Mouse (Mus musculus) embryonic facial prominence, embryonic 13.5 days (tissue): ENCODE measurements at regions not wholly inside any gene's neighbourhood (a gene's known extent, or its start where the extent isn't known, plus 50 kb on each side); places are given as distances from the start of the nearest gene placed in this dataset.

Experiments used
- ATAC-seq: fragments of 200-750 bp; cut with Nextera tagmentation; 2 replicates; pipeline ENCODE4 v1.8.0; 2017; ENCODE audit warnings: low read depth; ENCODE audit not compliant: insufficient number of reproducible peaks, insufficient read depth, low FRiP score, low TSS enrichment
- H3K27ac ChIP-seq: fragments of 300-500 bp; sonication (generic); 2 replicates; pipeline ENCODE4 v1.5.1; 2015; ENCODE audit warnings: moderate library complexity, mild to moderate bottlenecking, inconsistent platforms
- H3K27me3 ChIP-seq: fragments of 300-500 bp; sonication (generic); 2 replicates; pipeline ENCODE4 v1.6.1; 2015; ENCODE audit warnings: mild to moderate bottlenecking, inconsistent platforms
- H3K36me3 ChIP-seq: fragments of 300-500 bp; sonication (generic); 2 replicates; pipeline ENCODE4 v1.6.1; 2015; ENCODE audit warnings: mild to moderate bottlenecking, inconsistent platforms
- H3K4me1 ChIP-seq: fragments of 300-500 bp; sonication (generic); 2 replicates; pipeline ENCODE4 v1.6.1; 2015; ENCODE audit warnings: inconsistent platforms
- H3K4me2 ChIP-seq: fragments of 300-500 bp; sonication (generic); 2 replicates; pipeline ENCODE4 v1.6.1; 2015; ENCODE audit warnings: moderate library complexity, mild to moderate bottlenecking, inconsistent platforms
- H3K4me3 ChIP-seq: fragments of 300-500 bp; sonication (generic); 2 replicates; pipeline ENCODE4 v1.5.1; 2015; ENCODE audit warnings: mild to moderate bottlenecking, inconsistent platforms
- H3K9ac ChIP-seq: fragments of 300-500 bp; sonication (generic); 2 replicates; pipeline ENCODE4 v1.6.1; 2015; ENCODE audit warnings: mild to moderate bottlenecking, inconsistent platforms
- H3K9me3 ChIP-seq: fragments of 300-500 bp; sonication (generic); 2 replicates; pipeline ENCODE4 v1.6.1; 2016; ENCODE audit warnings: inconsistent platforms
- WGBS: fragments of 180-500 bp; shearing (Covaris S2); methylation state at CpG from one replicate; pipeline ENCODE4 v1.1.7; 2015; ENCODE audit warnings: mixed read lengths; 5-methylcytosine and 5-hydroxymethylcytosine counted together

DNA sequence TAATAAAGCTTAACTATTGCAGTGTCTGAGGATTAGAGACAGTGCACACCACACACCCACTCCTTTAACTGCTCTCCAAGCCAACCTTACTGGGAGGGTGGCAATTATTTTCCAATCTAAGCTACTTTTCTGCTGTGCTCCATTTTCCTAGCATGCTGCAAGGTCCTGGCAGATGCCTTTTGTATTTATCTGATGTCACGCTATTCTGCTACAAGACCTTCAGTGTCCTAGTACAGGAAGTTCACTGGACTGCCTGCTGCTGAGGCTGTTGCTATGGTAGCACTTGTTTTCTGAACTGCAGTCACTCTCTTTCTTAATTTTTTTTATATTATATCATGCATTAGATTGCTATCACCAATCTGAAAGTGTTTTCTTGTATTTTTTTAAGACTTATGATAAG, 319.7 kb upstream of the Itga1 start:
- 41% methylated on average over 1 of the region's 1 CpGs for WGBS
- Histone ChIP-seq H3K9ac (no peak overlapping the region), H3K9me3 (no peaks in the 10 kb centered on the region), H3K4me1 (no peaks in the 10 kb centered on the region), H3K36me3 (no peaks in the 10 kb centered on the region), H3K4me2 (no peak overlapping the region), H3K27me3 (no peaks in the 10 kb centered on the region), H3K4me3 (no peak overlapping the region), H3K27ac (no peak overlapping the region)
- no peak for ATAC-seq

DNA sequence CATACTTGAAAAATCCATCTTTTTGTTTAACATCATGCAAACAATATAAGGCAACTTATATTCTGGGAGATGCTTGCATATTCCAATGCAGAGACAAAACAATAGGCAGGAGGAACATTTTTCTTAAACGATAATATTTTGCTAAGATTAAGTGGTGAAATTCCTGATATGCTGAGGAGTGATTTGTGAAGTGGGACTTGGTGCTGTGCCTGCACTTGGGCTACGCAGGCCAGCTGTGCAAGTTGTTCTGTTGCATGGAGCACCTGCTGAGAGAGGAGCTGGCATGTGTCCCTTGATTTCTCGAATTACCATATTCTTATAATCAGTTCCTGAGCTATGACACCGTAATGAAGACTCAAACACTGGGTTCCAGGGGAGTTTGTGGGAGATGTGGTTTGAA, 316.1 kb upstream of the Itga1 start:
- no peak for ATAC-seq
- no peak overlapping the region for H3K9ac ChIP-seq
- H3K36me3 ChIP-seq: no peaks in the 10 kb centered on the region
- no peaks in the 10 kb centered on the region for H3K9me3 ChIP-seq
- no peaks in the 10 kb centered on the region for H3K27me3 ChIP-seq
- H3K4me1 ChIP-seq: no peaks in the 10 kb centered on the region
- H3K4me2 ChIP-seq: no peak overlapping the region
- no peak overlapping the region for H3K4me3 ChIP-seq
- H3K27ac ChIP-seq: no peak overlapping the region
- 66% methylated on average over 4 of the region's 4 CpGs for WGBS

DNA sequence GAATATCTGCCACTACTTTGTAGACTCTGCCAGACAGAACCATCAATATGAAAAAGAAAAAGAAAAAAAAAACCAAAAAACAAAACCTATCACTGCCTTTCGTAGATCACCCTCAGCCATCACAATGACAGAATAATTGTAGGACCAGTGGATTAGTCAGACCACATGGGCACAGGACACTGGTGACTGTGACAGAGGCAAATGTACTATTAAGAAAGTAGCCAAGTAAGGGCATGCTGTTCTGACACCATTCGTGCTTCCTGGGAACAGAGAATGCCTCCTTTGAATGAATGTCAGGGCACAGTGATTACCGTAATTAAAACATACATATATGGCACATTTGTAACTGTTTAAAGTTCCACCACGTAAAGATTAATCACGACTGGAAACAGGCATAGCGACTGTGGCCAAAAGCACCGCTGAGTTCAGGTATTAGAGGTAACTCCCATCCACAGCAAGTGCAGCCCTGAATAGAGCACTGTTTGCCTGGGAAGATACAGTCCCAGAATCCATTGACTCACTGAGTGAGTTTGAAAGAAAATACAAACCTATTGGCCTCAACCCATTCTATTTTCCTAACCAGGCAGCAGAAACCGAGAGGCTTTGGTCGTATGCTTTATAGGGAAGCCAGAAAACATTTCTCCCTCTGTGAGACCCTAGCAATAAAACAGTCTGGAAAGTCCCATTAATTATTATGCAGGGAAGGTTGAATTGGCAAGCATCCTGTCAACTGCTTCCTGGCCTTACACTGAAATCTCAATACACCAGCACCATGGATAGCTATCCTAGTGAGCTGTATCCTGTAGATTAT, 312.2 kb upstream of the Itga1 start:
- H3K9ac ChIP-seq: no peak overlapping the region
- H3K4me2 ChIP-seq: no peak overlapping the region
- no peaks in the 10 kb centered on the region for H3K27me3 ChIP-seq
- no peak for ATAC-seq
- H3K9me3 ChIP-seq: no peaks in the 10 kb centered on the region
- no peak overlapping the region for H3K27ac ChIP-seq
- 74% methylated on average over 9 of the region's 9 CpGs for WGBS
- H3K4me3 ChIP-seq: no peak overlapping the region
- no peaks in the 10 kb centered on the region for H3K4me1 ChIP-seq
- H3K36me3 ChIP-seq: no peaks in the 10 kb centered on the region

DNA sequence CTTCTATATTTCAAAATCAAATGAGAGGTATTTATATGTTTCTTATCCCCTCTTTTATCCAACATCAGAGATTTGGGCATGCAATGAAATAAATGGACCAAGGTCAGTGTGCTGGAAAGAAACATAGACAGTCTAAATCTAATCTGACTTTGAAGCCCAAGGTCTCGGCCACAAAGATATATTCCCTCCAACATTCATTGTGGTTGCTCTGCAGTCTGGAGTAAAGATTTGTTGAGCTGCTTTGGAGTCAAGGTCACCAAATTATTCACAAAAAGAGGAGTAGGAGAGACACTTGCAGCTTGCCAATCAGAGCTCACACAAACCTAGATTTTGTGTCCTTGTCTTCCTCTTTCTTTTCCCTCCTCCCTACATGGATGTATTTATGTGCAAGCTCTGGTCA, 304.2 kb upstream of the Itga1 start:
- H3K27me3 ChIP-seq: no peaks in the 10 kb centered on the region
- no peaks in the 10 kb centered on the region for H3K4me1 ChIP-seq
- ATAC-seq: no peak
- H3K27ac ChIP-seq: no peak overlapping the region
- WGBS: 69% methylated on average over 1 of the region's 1 CpGs
- H3K4me2 ChIP-seq: no peak overlapping the region
- no peaks in the 10 kb centered on the region for H3K36me3 ChIP-seq
- no peaks in the 10 kb centered on the region for H3K9me3 ChIP-seq
- no peak overlapping the region for H3K9ac ChIP-seq
- H3K4me3 ChIP-seq: no peak overlapping the region

DNA sequence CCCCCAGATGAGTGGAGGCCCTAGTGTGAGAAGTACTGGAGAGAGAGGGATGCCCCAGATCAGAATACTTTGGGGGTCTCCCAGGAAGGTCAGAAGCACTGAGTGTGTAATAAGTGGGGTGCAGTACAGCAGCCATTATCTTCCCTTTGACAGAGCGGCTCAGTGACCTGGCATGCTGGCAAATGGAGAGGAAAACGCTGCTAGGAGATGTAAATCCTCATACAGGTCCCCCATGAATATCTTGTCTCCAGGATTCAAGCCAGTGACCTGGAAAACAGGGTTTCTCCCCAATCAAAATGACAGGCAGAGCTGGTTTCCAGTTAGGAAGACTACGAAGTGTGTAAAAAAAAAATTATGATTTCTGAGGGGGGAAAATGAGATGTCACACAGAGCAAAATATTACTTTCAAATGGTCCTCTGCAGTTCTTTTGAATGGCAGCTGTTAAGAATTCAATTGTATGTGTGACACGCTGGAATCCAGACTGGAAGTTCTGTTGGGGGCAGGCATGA, 299.0 kb upstream of the Itga1 start:
- no peaks in the 10 kb centered on the region for H3K9me3 ChIP-seq
- no peak for ATAC-seq

DNA sequence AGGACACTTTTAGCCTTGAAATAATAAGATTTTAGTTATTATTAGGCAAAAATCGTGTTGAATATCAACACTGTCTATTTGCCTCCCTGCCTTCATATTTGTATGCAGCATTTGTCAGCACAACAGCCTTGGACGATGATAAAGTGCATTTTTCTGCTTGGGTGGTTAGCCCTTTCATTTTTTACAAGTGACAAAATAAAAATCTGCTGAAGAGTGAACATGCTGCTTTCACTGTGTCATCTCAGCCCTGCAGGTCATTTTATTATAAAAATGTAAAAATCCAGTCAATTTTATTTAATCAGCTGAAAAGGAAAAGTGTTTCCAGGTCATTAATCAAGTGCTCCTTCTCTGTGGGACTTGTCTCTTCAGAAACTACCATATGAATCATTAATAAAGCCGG, 277.9 kb upstream of the Itga1 start:
- H3K9ac ChIP-seq: no peak overlapping the region
- H3K9me3 ChIP-seq: no peaks in the 10 kb centered on the region
- ATAC-seq: no peak
- no peaks in the 10 kb centered on the region for H3K36me3 ChIP-seq
- WGBS: 69% methylated on average over 3 of the region's 3 CpGs
- H3K4me1 ChIP-seq: no peaks in the 10 kb centered on the region
- no peak overlapping the region for H3K4me2 ChIP-seq
- H3K4me3 ChIP-seq: no peak overlapping the region
- no peak overlapping the region for H3K27ac ChIP-seq
- no peaks in the 10 kb centered on the region for H3K27me3 ChIP-seq

More for the DNA sequence above, 299.0 kb upstream of the Itga1 start:
- H3K27me3 ChIP-seq: no peaks in the 10 kb centered on the region
- H3K4me1 ChIP-seq: no peaks in the 10 kb centered on the region
- H3K4me3 ChIP-seq: no peak overlapping the region
- H3K36me3 ChIP-seq: no peaks in the 10 kb centered on the region
- no peak overlapping the region for H3K27ac ChIP-seq
- no peak overlapping the region for H3K4me2 ChIP-seq
- no peak overlapping the region for H3K9ac ChIP-seq
- 68% methylated on average over 4 of the region's 4 CpGs for WGBS

DNA sequence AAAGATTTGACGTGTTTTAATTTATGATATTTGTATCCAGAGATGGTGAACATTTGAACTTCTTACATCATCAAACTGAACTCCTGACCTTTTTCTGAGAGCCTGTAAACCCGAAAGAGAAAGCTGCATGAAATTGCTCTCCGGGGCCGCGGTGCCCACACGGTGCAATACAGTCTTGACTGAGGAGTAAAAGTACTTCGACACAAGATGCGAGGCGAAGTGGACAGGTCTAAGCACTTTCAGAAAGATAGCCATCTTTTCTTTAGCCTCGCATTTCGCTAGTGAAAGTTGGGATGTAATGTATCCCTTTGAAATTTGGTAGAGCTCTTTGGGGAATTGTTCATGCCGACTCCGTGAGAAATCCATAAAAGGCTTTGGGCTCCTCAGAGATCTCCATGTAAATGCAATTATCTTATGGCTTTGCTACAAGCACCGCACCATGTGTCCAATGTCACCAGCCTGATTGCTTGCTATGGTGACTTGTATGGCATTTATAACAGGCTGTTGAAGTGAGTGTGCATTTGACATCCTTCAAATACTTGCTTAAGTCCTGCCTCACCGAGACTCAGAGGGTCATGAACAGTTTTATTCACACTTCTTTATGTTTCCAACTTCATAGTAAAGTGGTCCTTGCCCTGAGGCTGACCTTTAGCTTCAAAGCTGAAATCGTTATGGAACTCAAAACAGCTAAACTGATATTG, 274.6 kb upstream of the Itga1 start:
- Histone ChIP-seq H3K9me3 (no peaks in the 10 kb centered on the region), H3K4me3 (no peak overlapping the region), H3K27me3 (no peaks in the 10 kb centered on the region), H3K27ac (no peak overlapping the region), H3K4me2 (no peak overlapping the region), H3K9ac (no peak overlapping the region), H3K36me3 (no peaks in the 10 kb centered on the region), H3K4me1 (no peaks in the 10 kb centered on the region)
- 57% methylated on average over 16 of the region's 16 CpGs for WGBS
- ATAC-seq: no peak

DNA sequence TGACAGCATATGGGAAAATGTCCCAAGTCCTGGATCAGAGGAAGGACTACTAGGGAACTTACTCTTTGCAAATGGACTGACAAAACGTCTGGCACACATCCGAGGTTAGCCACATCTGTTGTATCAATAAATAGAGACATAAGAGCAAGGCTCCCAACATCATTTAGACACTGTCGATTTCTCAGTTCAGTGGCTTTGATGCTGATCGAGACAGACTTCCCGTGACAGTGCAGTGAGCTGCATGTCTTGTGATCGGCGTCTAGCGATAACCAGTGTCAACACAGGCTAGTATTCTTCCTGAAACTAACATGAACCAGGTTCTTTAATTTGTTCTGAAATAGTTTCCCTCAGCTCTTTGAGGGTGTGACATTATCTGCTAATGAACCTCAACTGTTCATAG, 259.7 kb upstream of the Itga1 start:
- H3K27ac ChIP-seq: no peak overlapping the region
- H3K4me3 ChIP-seq: no peak overlapping the region
- no peaks in the 10 kb centered on the region for H3K36me3 ChIP-seq
- no peak for ATAC-seq
- WGBS: 68% methylated on average over 8 of the region's 8 CpGs
- no peaks in the 10 kb centered on the region for H3K27me3 ChIP-seq
- H3K9me3 ChIP-seq: no peaks in the 10 kb centered on the region
- H3K9ac ChIP-seq: no peak overlapping the region
- H3K4me2 ChIP-seq: no peak overlapping the region
- no peaks in the 10 kb centered on the region for H3K4me1 ChIP-seq

DNA sequence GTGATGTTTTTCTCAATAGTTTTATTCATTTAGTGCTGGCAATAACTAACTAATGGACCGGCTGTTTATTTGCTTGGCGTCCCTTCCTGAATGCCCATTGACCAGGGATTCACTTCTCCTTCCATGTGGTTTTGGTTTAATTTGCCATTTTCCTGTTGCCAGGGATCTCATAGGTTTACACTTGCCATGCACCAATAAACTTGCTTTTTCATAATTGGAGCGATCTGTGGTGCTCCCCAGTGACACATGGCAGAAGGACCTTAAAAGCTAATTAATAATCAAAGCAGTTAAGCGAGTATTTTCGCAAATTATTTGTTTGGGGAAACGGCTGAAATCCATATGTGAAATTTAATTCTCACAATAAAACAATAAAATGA, 245.2 kb upstream of the Itga1 start:
- H3K27me3 ChIP-seq: no peaks in the 10 kb centered on the region
- H3K36me3 ChIP-seq: no peaks in the 10 kb centered on the region
- no peak overlapping the region for H3K4me3 ChIP-seq
- H3K4me1 ChIP-seq: no peaks in the 10 kb centered on the region
- no peaks in the 10 kb centered on the region for H3K9me3 ChIP-seq
- H3K27ac ChIP-seq: no peak overlapping the region
- ATAC-seq: no peak
- 79% methylated on average over 6 of the region's 6 CpGs for WGBS
- H3K9ac ChIP-seq: no peak overlapping the region
- H3K4me2 ChIP-seq: no peak overlapping the region

DNA sequence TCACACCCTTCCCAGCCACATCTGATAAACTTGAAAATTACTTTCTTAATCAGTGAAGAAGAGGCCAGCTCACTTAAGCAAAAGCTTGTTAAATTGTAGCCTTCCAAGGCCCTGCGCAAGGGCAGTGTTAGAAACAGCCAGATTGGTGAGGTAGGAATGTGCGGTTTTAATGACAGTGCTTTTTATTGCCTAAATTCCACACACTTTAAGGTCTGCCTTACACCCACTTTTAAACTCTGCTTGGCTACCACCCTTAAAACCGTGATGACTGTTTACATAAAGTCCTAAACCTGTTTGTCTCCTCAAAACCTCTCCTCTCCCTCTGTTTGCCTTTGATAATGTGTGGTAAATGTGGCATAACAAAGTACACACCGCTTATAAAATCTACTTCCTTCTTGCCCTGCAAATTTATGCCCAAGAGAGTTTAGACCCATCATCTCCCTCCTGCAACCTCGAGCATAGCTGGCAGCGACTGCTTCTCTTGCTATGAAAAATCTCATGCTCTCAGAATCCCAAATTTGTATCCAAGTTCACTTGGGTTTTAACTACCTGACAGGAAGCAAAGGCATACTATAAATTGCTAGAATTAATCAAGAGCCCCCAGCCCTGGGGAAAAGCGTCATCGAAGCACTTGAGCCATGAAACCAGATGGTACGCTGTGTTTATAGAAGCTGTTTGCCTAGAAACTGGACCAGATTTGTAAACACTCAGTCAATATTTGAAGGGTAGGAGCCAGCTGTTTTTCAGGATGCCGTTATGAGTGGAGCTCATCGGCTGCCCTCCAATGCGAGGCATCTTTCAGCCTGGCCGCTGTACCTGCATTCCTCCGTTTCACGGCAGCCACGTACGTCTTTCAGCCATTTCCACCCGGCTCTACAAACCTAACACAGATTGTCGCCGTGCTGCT, 244.6 kb upstream of the Itga1 start:
- H3K27me3 ChIP-seq: no peaks in the 10 kb centered on the region
- H3K4me3 ChIP-seq: no peak overlapping the region
- no peak overlapping the region for H3K4me2 ChIP-seq
- H3K4me1 ChIP-seq: no peaks in the 10 kb centered on the region
- ATAC-seq: no peak
- H3K27ac ChIP-seq: no peak overlapping the region
- no peak overlapping the region for H3K9ac ChIP-seq
- WGBS: 76% methylated on average over 20 of the region's 20 CpGs
- H3K36me3 ChIP-seq: no peaks in the 10 kb centered on the region
- no peaks in the 10 kb centered on the region for H3K9me3 ChIP-seq

DNA sequence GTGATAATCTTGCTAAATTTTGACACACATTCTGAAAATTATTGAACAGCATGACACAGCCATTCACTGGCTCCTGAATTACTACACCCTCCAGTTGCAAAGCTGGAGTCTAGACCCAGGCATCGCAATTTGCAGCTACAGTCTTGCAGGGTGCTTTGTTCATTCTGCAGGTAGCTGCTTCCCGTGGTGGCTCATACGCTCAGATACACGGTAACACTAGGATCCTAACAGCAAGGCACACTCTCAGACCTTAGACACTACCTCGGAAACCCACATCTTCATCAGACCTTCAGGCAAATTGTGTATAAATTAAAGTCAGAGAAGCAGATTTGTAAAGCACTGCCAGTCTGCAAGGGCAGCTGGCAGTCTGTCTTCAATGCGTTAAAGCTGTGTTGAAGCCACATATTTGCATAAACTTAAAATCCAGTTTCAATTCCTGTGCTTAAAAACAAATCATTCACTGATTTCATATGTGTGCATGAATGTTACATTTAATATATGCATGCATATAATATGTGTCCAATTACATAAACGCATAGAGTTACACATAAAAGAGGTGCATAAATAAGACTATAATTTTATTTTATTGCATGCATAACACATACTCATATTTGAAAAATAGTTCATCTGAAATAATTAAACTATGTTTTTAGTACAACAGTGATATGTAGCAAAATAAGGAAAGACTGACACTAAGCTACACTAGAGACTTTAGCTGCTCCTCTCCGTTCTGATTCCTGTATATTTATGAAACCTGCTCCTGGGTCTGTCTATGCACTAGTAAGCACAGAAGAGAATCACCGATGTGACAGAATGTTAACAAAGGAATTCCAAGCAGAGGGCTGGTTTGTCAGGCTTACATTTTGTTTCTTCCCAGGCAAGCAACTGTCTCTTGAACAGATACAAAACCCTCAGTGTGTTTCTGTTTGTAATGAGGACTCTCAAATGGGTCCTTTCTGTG, 227.5 kb upstream of the Itga1 start:
- Histone ChIP-seq H3K4me1 (no peaks in the 10 kb centered on the region), H3K4me3 (no peak overlapping the region), H3K27ac (no peak overlapping the region), H3K9ac (no peak overlapping the region), H3K27me3 (no peaks in the 10 kb centered on the region), H3K4me2 (no peak overlapping the region), H3K36me3 (no peaks in the 10 kb centered on the region), H3K9me3 (no peaks in the 10 kb centered on the region)
- 60% methylated on average over 9 of the region's 9 CpGs for WGBS
- no peak for ATAC-seq
